8 mouse cellular contexts compared by ENCODE assay signal in genomic region chr7:144587291-144587690, GRCm38 (mm10). TPM values are rescaled to one million over a fixed set of nuclear protein-coding genes. Genes with fewer than 3 reads are reported as not detected.
DNase-seq lines count a peak whose midpoint lies in the region; ATAC-seq and TF ChIP-seq lines count a peak whose summit lies in the region.

No protein-coding gene starts in this region.

- no peak overlapping the region for H3K4me2 ChIP-seq in hindbrain, embryonic 14.5 days (replicated peaks)
- H3K4me2 ChIP-seq in hindbrain, embryonic 12.5 days (replicated peaks) = no peak overlapping the region
- no peak overlapping the region for H3K4me2 ChIP-seq in CH12.LX (ENCODE audit: insufficient read depth, low read depth, poor library complexity, severe bottlenecking)

- no peak overlapping the region for H3K9ac ChIP-seq in hindbrain, embryonic 14.5 days
- no peak overlapping the region for H3K9ac ChIP-seq in hindbrain, embryonic 12.5 days
- H3K9ac ChIP-seq in CH12.LX (ENCODE audit: insufficient read depth, low read depth) = no peak overlapping the region

- H3K9me3 ChIP-seq in hindbrain, embryonic 14.5 days (ENCODE audit: control insufficient read depth, low read length) = no peaks in the 10 kb centered on the region
- H3K9me3 ChIP-seq in hindbrain, embryonic 12.5 days (replicated peaks) = no peaks in the 10 kb centered on the region
- H3K9me3 ChIP-seq in CH12.LX (replicated peaks; ENCODE audit: low read length) = no peaks in the 10 kb centered on the region

- peak; percentile 76 for DNase-seq in hindbrain, embryonic 14.5 days (ENCODE audit: low spot score)
- no peak for DNase-seq in CH12.LX (ENCODE audit: extremely low read depth)
- peak; percentile 67 for DNase-seq in adipocyte (ENCODE audit: low spot score)
- peak; percentile 71 for DNase-seq in kidney, postnatal 10 days
- DNase-seq in gastrocnemius, postnatal 4 days (ENCODE audit: low spot score in 2 of 2) = no peak

- no peaks in the 10 kb centered on the region for H3K27me3 ChIP-seq in hindbrain, embryonic 14.5 days (ENCODE audit: control insufficient read depth, insufficient read depth, low read length)
- peaks cover 7% of the 10 kb centered on the region for H3K27me3 ChIP-seq in hindbrain, embryonic 12.5 days
- peaks cover 65% of the 10 kb centered on the region for H3K27me3 ChIP-seq in CH12.LX (replicated peaks)

- H3K4me3 ChIP-seq in hindbrain, embryonic 14.5 days (replicated peaks; ENCODE audit: low read length) = no peak overlapping the region
- no peak overlapping the region for H3K4me3 ChIP-seq in hindbrain, embryonic 12.5 days
- H3K4me3 ChIP-seq in CH12.LX (replicated peaks in 1 of 3; ENCODE audit: low read depth in 2 of 3, low read length in 2 of 3, poor library complexity in 1 of 3) = no peak overlapping the region

- no peaks in the 10 kb centered on the region for H3K36me3 ChIP-seq in hindbrain, embryonic 14.5 days (replicated peaks; ENCODE audit: control insufficient read depth, insufficient read depth)
- H3K36me3 ChIP-seq in hindbrain, embryonic 12.5 days = no peaks in the 10 kb centered on the region
- no peaks in the 10 kb centered on the region for H3K36me3 ChIP-seq in CH12.LX (replicated peaks in 1 of 2; ENCODE audit: control insufficient read depth in 1 of 2, insufficient read depth in 1 of 2, low read length in 1 of 2)

- in situ Hi-C loops in CH12.LX (cut with MboI; ENCODE audit: low pct_ligation_motif_present, low pct_unique_long_range_greater_than_20kb, low sequenced_read_pairs) = loop anchor here (10.0 to 25.0 kb wide), 2 partner anchors 308 to 375 kb away; partner anchors contain the start of gene Fgf15

- no peak for TF ChIP-seq EP300 in CH12.LX (IDR thresholded peaks at IDR 0.05; ENCODE audit: low read length)

- ATAC-seq in hindbrain, embryonic 14.5 days (ENCODE audit: low FRiP score) = no peak
- no peak for ATAC-seq in hindbrain, embryonic 12.5 days (ENCODE audit: low FRiP score)
- peak; percentile 49 for ATAC-seq in megakaryocyte progenitor cell, adult 5-6 weeks (replicated peaks; ENCODE audit: poor library complexity)
- no peak for ATAC-seq in granulocyte monocyte progenitor cell, adult 5-6 weeks (replicated peaks; ENCODE audit: poor library complexity, severe bottlenecking)

- TF ChIP-seq RAD21 in CH12.LX (IDR thresholded peaks at IDR 0.05; ENCODE audit: low read depth, low read length) = peak; percentile 43

- no peaks in the 10 kb centered on the region; the same call in 1 of the 2 replicates for H3K4me1 ChIP-seq in hindbrain, embryonic 14.5 days (replicated peaks; ENCODE audit: control insufficient read depth, insufficient read depth, low read length)
- H3K4me1 ChIP-seq in hindbrain, embryonic 12.5 days = peaks cover 12% of the 10 kb centered on the region
- H3K4me1 ChIP-seq in CH12.LX (ENCODE audit: control insufficient read depth in 1 of 2, insufficient read depth in 2 of 2) = peaks cover 2 to 9% of the 10 kb centered on the region in 2 experiments; a peak in 2 of 4 replicates

- dilution Hi-C loops in CH12.LX (cut with MboI; ENCODE audit: extremely low pct_ligation_motif_present, extremely low pct_unique_long_range_greater_than_20kb, low sequenced_read_pairs) = no loop called here

- no peaks in the 10 kb centered on the region for H3K79me2 ChIP-seq in CH12.LX (replicated peaks; ENCODE audit: control insufficient read depth, extremely low read depth, insufficient read depth, poor library complexity, severe bottlenecking)

- TF ChIP-seq CTCF in CH12.LX (conservative IDR thresholded peaks at IDR 0.05 in 1 of 2, IDR thresholded peaks at IDR 0.05 in 1 of 2; ENCODE audit: low read depth in 2 of 2, low read length in 2 of 2) = peak in 1 of 2 experiments; percentile 63; a peak in 2 of 4 replicates

- no peak overlapping the region for H3K27ac ChIP-seq in hindbrain, embryonic 14.5 days
- H3K27ac ChIP-seq in hindbrain, embryonic 12.5 days = no peak overlapping the region
- no peak overlapping the region for H3K27ac ChIP-seq in CH12.LX (ENCODE audit: insufficient read depth, low read depth)

- WGBS in hindbrain, embryonic 14.5 days = 34% methylated on average over 2 of the region's 2 CpGs
- 42% methylated on average over 2 of the region's 2 CpGs for WGBS in hindbrain, embryonic 12.5 days

- TF ChIP-seq POLR2A in CH12.LX (IDR thresholded peaks at IDR 0.05; ENCODE audit: low read depth, low read length) = no peak

TF ChIP-seq in CH12.LX, 34 proteins besides CTCF, POLR2A, EP300 and RAD21:
- TF ChIP-seq SMC3 (IDR thresholded peaks at IDR 0.05; ENCODE audit: low read depth, low read length) = peak; percentile 35
- TF ChIP-seq MYC (IDR thresholded peaks at IDR 0.05; ENCODE audit: low read depth, low read length) = no peak
- TF ChIP-seq ZKSCAN1 (IDR thresholded peaks at IDR 0.05; ENCODE audit: borderline replicate concordance, low read depth, low read length) = no peak
- no peak for TF ChIP-seq MXI1 (IDR thresholded peaks at IDR 0.05; ENCODE audit: low read depth, low read length)
- no peak for TF ChIP-seq JUND (conservative IDR thresholded peaks at IDR 0.05; ENCODE audit: low read depth, low read length)
TF ChIP-seq in CH12.LX: peak in this region for 1.

RNA-seq across cellular contexts. Expression of gene Fadd, which starts 5.0 kb away (rescaled TPM):
- polyA plus RNA-seq in hindbrain, embryonic 14.5 days (2014; fragmentation: Nextera tagmentation; extraction: Ambion mirVana) = 4.6 and 5.4 TPM in 2 replicates
- 7.4 and 7.7 TPM in 2 replicates for polyA plus RNA-seq in hindbrain, embryonic 12.5 days (2016; fragmentation: Nextera tagmentation; extraction: Ambion mirVana)
- total RNA-seq in CH12.LX (2012; rRNA removed) (4.5 and 5.5 TPM in 2 replicates), CH12.LX (2014; rRNA removed) (2.7 and 2.9 TPM in 2 replicates)
- polyA plus RNA-seq in CH12.LX (2012; ENCODE audit: insufficient read length, low read depth) = 7.0 and 7.2 TPM in 2 replicates
- 9.5 and 12.2 TPM in 2 replicates for total RNA-seq in megakaryocyte progenitor cell, adult 5-6 weeks (2015)
- 6.8 and 7.7 TPM in 2 replicates for total RNA-seq in megakaryocyte progenitor cell, adult 5-6 weeks (2017)
- total RNA-seq in gastrocnemius, postnatal 4 days (2021) = 1 to 10 TPM; 7.4 to 7.6 TPM
- total RNA-seq in granulocyte monocyte progenitor cell, adult 5-6 weeks (2014; fragmentation: Nextera tagmentation) = 8.3 and 13.2 TPM in 2 replicates
- total RNA-seq in granulocyte monocyte progenitor cell, adult 5-6 weeks (2017) = 6.7 and 8.1 TPM in 2 replicates

RNA-seq across cellular contexts. Expression of gene Ppfia1, which starts 33.8 kb away (rescaled TPM):
- polyA plus RNA-seq in hindbrain, embryonic 14.5 days (2014; fragmentation: Nextera tagmentation; extraction: Ambion mirVana) = 26.0 and 29.3 TPM in 2 replicates
- 48.9 and 49.0 TPM in 2 replicates for polyA plus RNA-seq in hindbrain, embryonic 12.5 days (2016; fragmentation: Nextera tagmentation; extraction: Ambion mirVana)
- 29.3 and 33.5 TPM in 2 replicates for total RNA-seq in CH12.LX (2012; rRNA removed)
- total RNA-seq in CH12.LX (2014; rRNA removed) = 41.3 and 51.2 TPM in 2 replicates
- polyA plus RNA-seq in CH12.LX (2012; ENCODE audit: insufficient read length, low read depth) = 41.6 and 46.6 TPM in 2 replicates
- 54.2 and 59.0 TPM in 2 replicates for total RNA-seq in megakaryocyte progenitor cell, adult 5-6 weeks (2015)
- 29.6 and 51.7 TPM in 2 replicates for total RNA-seq in megakaryocyte progenitor cell, adult 5-6 weeks (2017)
- total RNA-seq in gastrocnemius, postnatal 4 days (2021) = 10 to 100 TPM; 43.2 to 51.8 TPM
- total RNA-seq in granulocyte monocyte progenitor cell, adult 5-6 weeks (2014; fragmentation: Nextera tagmentation) = 29.4 and 31.4 TPM in 2 replicates
- 35.4 and 39.8 TPM in 2 replicates for total RNA-seq in granulocyte monocyte progenitor cell, adult 5-6 weeks (2017)

Comparison
In these comparisons a context has a peak if more than half of its experiments do, and no peak if none do; other contexts are left out.
1. DNase-seq: peak in hindbrain, embryonic 14.5 days (single experiment), adipocyte (single experiment) and kidney, postnatal 10 days (single experiment); none in CH12.LX (single experiment) and gastrocnemius, postnatal 4 days (0 of 2).